In the genomic region with DNA sequence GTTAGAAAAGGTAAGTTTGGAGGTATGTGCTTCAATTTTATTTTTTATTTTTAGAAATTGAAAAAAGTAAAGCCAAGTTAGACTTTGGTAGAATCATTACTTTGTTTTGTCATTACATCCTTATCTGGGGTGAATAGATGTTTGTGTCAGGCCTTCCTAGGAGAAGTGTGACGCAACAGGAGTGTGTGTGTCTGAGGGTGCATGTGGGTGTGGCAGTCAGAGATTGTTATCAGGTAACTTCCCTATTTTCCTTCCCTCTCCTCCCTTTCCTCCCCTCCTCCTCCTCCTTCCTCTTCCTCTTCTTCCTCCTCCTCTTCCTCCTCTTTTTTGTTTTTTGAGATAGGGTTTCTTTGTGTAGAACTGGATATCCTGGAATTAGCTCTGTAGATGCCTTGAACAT, we compare ENCODE assay signal across 17 mouse cellular contexts. TPM values are rescaled to one million over a fixed set of nuclear protein-coding genes. Genes with fewer than 3 reads are reported as not detected.
"Had no signal": no experiment of that assay in that cellular context is flagged by ENCODE, and none has a peak within 500 bp of the region (broad histone marks: within the 10 kb centered on the region; RNA-seq: fewer than 3 reads in every experiment).

No protein-coding gene starts in this region.

- H3K9ac ChIP-seq: limb, embryonic 13.5 days; liver, embryonic 14.5 days; lung, embryonic 15.5 days; midbrain, embryonic 12.5 days; neural tube, embryonic 13.5 days; stomach, embryonic 15.5 days had no signal

- H3K36me3 ChIP-seq: limb, embryonic 13.5 days; lung, embryonic 15.5 days; midbrain, embryonic 12.5 days; neural tube, embryonic 13.5 days; stomach, embryonic 15.5 days had no signal

- H3K27me3 ChIP-seq: limb, embryonic 13.5 days; lung, embryonic 15.5 days; megakaryocyte, embryonic 14.5 days; midbrain, embryonic 12.5 days; neural tube, embryonic 13.5 days; stomach, embryonic 15.5 days had no signal

- H3K4me2 ChIP-seq: limb, embryonic 13.5 days; lung, embryonic 15.5 days; midbrain, embryonic 12.5 days; neural tube, embryonic 13.5 days; stomach, embryonic 15.5 days had no signal

- H3K27ac ChIP-seq: layer of hippocampus, adult 2 months; limb, embryonic 13.5 days; liver, embryonic 14.5 days; lung, embryonic 15.5 days; midbrain, embryonic 12.5 days; neural tube, embryonic 13.5 days; stomach, embryonic 15.5 days had no signal

- DNase-seq: kidney, adult 11 months; kidney, postnatal 10 days; kidney, postnatal 4 days; left cerebral cortex, postnatal 4 days; right cerebral cortex, postnatal 14 days; thymus, postnatal 36 days had no signal

- H3K9me3 ChIP-seq: midbrain, embryonic 12.5 days; stomach, embryonic 15.5 days had no signal

- ATAC-seq: midbrain, embryonic 16.5 days had no signal

- H3K4me3 ChIP-seq: layer of hippocampus, adult 2 months; limb, embryonic 13.5 days; lung, embryonic 15.5 days; megakaryocyte, embryonic 14.5 days; midbrain, embryonic 12.5 days; neural tube, embryonic 13.5 days; stomach, embryonic 15.5 days had no signal

- H3K4me1 ChIP-seq: limb, embryonic 13.5 days; lung, embryonic 15.5 days; megakaryocyte, embryonic 14.5 days; midbrain, embryonic 12.5 days; neural tube, embryonic 13.5 days; stomach, embryonic 15.5 days had no signal

RNA-seq across cellular contexts. Expression of a gene that starts 0.6 kb away (rescaled TPM):
- polyA plus RNA-seq: limb, embryonic 13.5 days; midbrain, embryonic 12.5 days; midbrain, embryonic 16.5 days; thymus, postnatal 0 days had no signal

RNA-seq across cellular contexts. Expression of a gene that starts 54.3 kb away (rescaled TPM):
- polyA plus RNA-seq: limb, embryonic 13.5 days; midbrain, embryonic 12.5 days; spleen, adult 2 months had no signal
